ENCODE assay signal across 17 mouse cellular contexts in the genomic region with DNA sequence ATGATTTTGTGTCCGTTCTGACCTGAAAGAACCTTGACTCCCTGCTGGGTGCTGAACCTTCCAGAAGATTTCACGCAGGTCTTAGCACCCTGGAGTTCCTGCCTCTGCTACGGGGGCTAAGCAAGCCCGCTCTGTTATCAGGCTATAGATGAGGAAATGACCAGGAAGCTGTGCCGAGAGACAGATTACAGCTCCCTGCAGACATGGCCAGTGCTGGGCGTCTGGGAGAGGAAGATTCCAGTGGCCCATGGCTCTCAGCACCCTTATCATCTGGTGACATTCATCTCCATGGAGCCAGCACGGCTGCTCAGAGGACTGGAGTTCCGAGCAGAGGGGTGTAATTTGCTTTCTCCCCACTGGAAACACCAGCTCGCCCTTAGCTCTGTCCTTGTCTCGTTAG. TPM values are rescaled to one million over a fixed set of nuclear protein-coding genes. Genes with fewer than 3 reads are reported as not detected.
DNase-seq lines count a peak whose midpoint lies in the region; ATAC-seq and TF ChIP-seq lines count a peak whose summit lies in the region.
"Had no signal": no experiment of that assay in that cellular context is flagged by ENCODE, and none has a peak within 500 bp of the region (broad histone marks: within the 10 kb centered on the region; RNA-seq: fewer than 3 reads in every experiment).

No protein-coding gene starts in this region.

- no peaks in the 10 kb centered on the region for H3K27me3 ChIP-seq in heart, embryonic 10.5 days (ENCODE audit: insufficient read depth, poor library complexity, severe bottlenecking)
- H3K27me3 ChIP-seq in MEL (ENCODE audit: control insufficient read depth in 1 of 2, insufficient read depth in 2 of 2, low read length in 2 of 2): no peaks in the 10 kb centered on the region
- H3K27me3 ChIP-seq in heart, embryonic 16.5 days (ENCODE audit: control insufficient read depth, insufficient read depth, low read length): no peaks in the 10 kb centered on the region
- no peaks in the 10 kb centered on the region for H3K27me3 ChIP-seq in liver, embryonic 15.5 days
- H3K27me3 ChIP-seq in intestine, embryonic 16.5 days (replicated peaks; ENCODE audit: control insufficient read depth, insufficient read depth, low read length): no peaks in the 10 kb centered on the region
- H3K27me3 ChIP-seq: limb, embryonic 12.5 days; midbrain, embryonic 13.5 days had no signal

- no peak for ATAC-seq in heart, embryonic 16.5 days (replicated peaks; ENCODE audit: extremely low read depth, insufficient read depth, low FRiP score)
- ATAC-seq in liver, embryonic 15.5 days (ENCODE audit: insufficient read depth): peak; percentile 83
- no peak for ATAC-seq in CD4-positive, CD25-positive, alpha-beta regulatory T cell, adult 4 months
- ATAC-seq in intestine, embryonic 16.5 days: no peak
- ATAC-seq: midbrain, embryonic 13.5 days had no signal

- peak in 1 of 2 experiments; percentile 21; a peak in 1 of 4 replicates for TF ChIP-seq POLR2A in MEL (IDR thresholded peaks at IDR 0.05; ENCODE audit: control insufficient read depth in 1 of 2, insufficient read depth in 1 of 2, low read depth in 1 of 2, low read length in 2 of 2, poor library complexity in 1 of 2)

- H3K27ac ChIP-seq in heart, embryonic 10.5 days: peak overlapping the region; percentile 24; the same call in 1 of the 2 replicates
- H3K27ac ChIP-seq in MEL (ENCODE audit: control insufficient read depth, low read depth, low read length): peak overlapping the region; percentile 75
- no peak overlapping the region for H3K27ac ChIP-seq in heart, embryonic 16.5 days (ENCODE audit: low read length)
- no peak overlapping the region for H3K27ac ChIP-seq in liver, embryonic 15.5 days (replicated peaks)
- no peak overlapping the region for H3K27ac ChIP-seq in intestine, embryonic 16.5 days (ENCODE audit: low read length)
- H3K27ac ChIP-seq: limb, embryonic 12.5 days; midbrain, embryonic 13.5 days had no signal

- DNase-seq in heart, embryonic 10.5 days (ENCODE audit: low spot score): peak; percentile 92
- no peak for DNase-seq in heart, postnatal 36 days
- DNase-seq in MEL (ENCODE audit: low read depth, low spot score): peak; percentile 94
- DNase-seq in spleen, adult 12 weeks (ENCODE audit: low spot score): no peak
- DNase-seq: adrenal gland, adult 2 months; cerebellum, adult 8-10 months; gastrocnemius, postnatal 10 days; lung, postnatal 14 days; retina, postnatal 1 day; thymus, postnatal 36 days had no signal

- TF ChIP-seq EP300 in MEL (IDR thresholded peaks at IDR 0.05; ENCODE audit: low read depth in 1 of 2, low read length in 2 of 2): peak; percentile 98 to 99

- peak overlapping the region; percentile 32 for H3K9ac ChIP-seq in MEL (ENCODE audit: control insufficient read depth, low read depth, low read length, poor library complexity, severe bottlenecking)
- no peak overlapping the region for H3K9ac ChIP-seq in heart, embryonic 16.5 days (ENCODE audit: low read length)
- H3K9ac ChIP-seq in liver, embryonic 15.5 days: no peak overlapping the region
- no peak overlapping the region for H3K9ac ChIP-seq in intestine, embryonic 16.5 days (ENCODE audit: low read depth, low read length)
- H3K9ac ChIP-seq: limb, embryonic 12.5 days; midbrain, embryonic 13.5 days had no signal

- H3K4me3 ChIP-seq in heart, embryonic 10.5 days: peak overlapping the region; percentile 19; the same call in 1 of the 2 replicates
- H3K4me3 ChIP-seq in MEL (ENCODE audit: control insufficient read depth in 1 of 2, insufficient read depth in 1 of 2, low read depth in 2 of 2, low read length in 2 of 2): peak overlapping the region; percentile 15 to 42
- no peak overlapping the region for H3K4me3 ChIP-seq in heart, embryonic 16.5 days (ENCODE audit: low read length)
- H3K4me3 ChIP-seq in liver, embryonic 15.5 days (replicated peaks): no peak overlapping the region
- no peak overlapping the region for H3K4me3 ChIP-seq in intestine, embryonic 16.5 days (ENCODE audit: low read length)
- H3K4me3 ChIP-seq: limb, embryonic 12.5 days; midbrain, embryonic 13.5 days; myocyte had no signal

- H3K79me2 ChIP-seq in MEL (ENCODE audit: control insufficient read depth, insufficient read depth, low read length, poor library complexity): no peaks in the 10 kb centered on the region

- no peak for TF ChIP-seq CTCF in MEL (IDR thresholded peaks at IDR 0.05 in 2 of 3, conservative IDR thresholded peaks at IDR 0.05 in 1 of 3; ENCODE audit: control insufficient read depth in 1 of 3, insufficient read depth in 1 of 3, low read depth in 2 of 3, low read length in 3 of 3, poor library complexity in 1 of 3, severe bottlenecking in 1 of 3)

- no peaks in the 10 kb centered on the region for H3K36me3 ChIP-seq in heart, embryonic 10.5 days
- H3K36me3 ChIP-seq in MEL (ENCODE audit: control insufficient read depth in 1 of 2, insufficient read depth in 2 of 2, low read length in 2 of 2): peaks cover 0 to 25% of the 10 kb centered on the region in 2 experiments; a peak in 2 of 4 replicates
- H3K36me3 ChIP-seq in heart, embryonic 16.5 days (ENCODE audit: control insufficient read depth, insufficient read depth): no peaks in the 10 kb centered on the region
- H3K36me3 ChIP-seq in liver, embryonic 15.5 days (replicated peaks): no peaks in the 10 kb centered on the region
- H3K36me3 ChIP-seq in intestine, embryonic 16.5 days (ENCODE audit: control insufficient read depth, insufficient read depth, low read length): no peaks in the 10 kb centered on the region
- H3K36me3 ChIP-seq: limb, embryonic 12.5 days; midbrain, embryonic 13.5 days had no signal

- peaks cover 14% of the 10 kb centered on the region for H3K4me1 ChIP-seq in heart, embryonic 10.5 days
- peaks cover 15 to 38% of the 10 kb centered on the region in 2 experiments for H3K4me1 ChIP-seq in MEL (ENCODE audit: control insufficient read depth in 1 of 2, insufficient read depth in 2 of 2, low read length in 2 of 2)
- H3K4me1 ChIP-seq in heart, embryonic 16.5 days (ENCODE audit: control insufficient read depth, insufficient read depth, low read length): peaks cover 6% of the 10 kb centered on the region
- peaks cover 16% of the 10 kb centered on the region; the same call in 1 of the 2 replicates for H3K4me1 ChIP-seq in liver, embryonic 15.5 days (replicated peaks)
- H3K4me1 ChIP-seq in intestine, embryonic 16.5 days (ENCODE audit: control insufficient read depth, insufficient read depth, low read length): no peaks in the 10 kb centered on the region
- H3K4me1 ChIP-seq: limb, embryonic 12.5 days; midbrain, embryonic 13.5 days had no signal

- no peak for TF ChIP-seq RAD21 in MEL (IDR thresholded peaks at IDR 0.05; ENCODE audit: low read depth, low read length)

- no peaks in the 10 kb centered on the region for H3K9me3 ChIP-seq in heart, embryonic 10.5 days
- no peaks in the 10 kb centered on the region for H3K9me3 ChIP-seq in MEL (replicated peaks; ENCODE audit: insufficient read depth, low read length)
- H3K9me3 ChIP-seq in heart, embryonic 16.5 days (replicated peaks; ENCODE audit: control insufficient read depth, low read length): no peaks in the 10 kb centered on the region
- no peaks in the 10 kb centered on the region for H3K9me3 ChIP-seq in liver, embryonic 15.5 days (replicated peaks)
- H3K9me3 ChIP-seq in intestine, embryonic 16.5 days (ENCODE audit: control insufficient read depth, low read length): no peaks in the 10 kb centered on the region
- H3K9me3 ChIP-seq: limb, embryonic 12.5 days; midbrain, embryonic 13.5 days had no signal

- H3K4me2 ChIP-seq in heart, embryonic 16.5 days (ENCODE audit: low read depth, low read length): peak overlapping the region; percentile 36
- H3K4me2 ChIP-seq in liver, embryonic 15.5 days: peak overlapping the region; percentile 29; the same call in 1 of the 2 replicates
- H3K4me2 ChIP-seq in intestine, embryonic 16.5 days (ENCODE audit: low read depth, low read length): no peak overlapping the region
- H3K4me2 ChIP-seq: limb, embryonic 12.5 days; midbrain, embryonic 13.5 days had no signal

- intact Hi-C loops in heart, postnatal 36 days (cut with DNase I): no loop called here

- WGBS in heart, embryonic 10.5 days: 14% methylated on average over 10 of the region's 10 CpGs
- WGBS in heart, embryonic 16.5 days: 17% methylated on average over 10 of the region's 10 CpGs
- WGBS in liver, embryonic 15.5 days (ENCODE audit: insufficient replicate concordance): 8% methylated on average over 10 of the region's 10 CpGs
- 51% methylated on average over 10 of the region's 10 CpGs for WGBS in intestine, embryonic 16.5 days

TF ChIP-seq in MEL, 35 proteins besides CTCF, POLR2A, EP300 and RAD21 (continues in another document):
- TF ChIP-seq MAFK (IDR thresholded peaks at IDR 0.05; ENCODE audit: borderline replicate concordance, low read depth, low read length): no peak; the same call in 1 of the 2 replicates
- TF ChIP-seq ZC3H11A (IDR thresholded peaks at IDR 0.05; ENCODE audit: low read depth, low read length): no peak
- 0 out of 2 replicates have a peak, but pooled peaks have one; percentile 52 for TF ChIP-seq JUND (IDR thresholded peaks at IDR 0.05; ENCODE audit: low read depth, low read length)
- TF ChIP-seq TCF12 (IDR thresholded peaks at IDR 0.05; ENCODE audit: low read depth, low read length): peak; percentile 99
- peak; percentile 36; the same call in 1 of the 2 replicates for TF ChIP-seq HCFC1 (IDR thresholded peaks at IDR 0.05; ENCODE audit: low read depth, low read length)
- no peak for TF ChIP-seq UBTF (IDR thresholded peaks at IDR 0.05; ENCODE audit: borderline replicate concordance, insufficient read depth, low read depth, low read length)
- 0 out of 2 replicates have a peak, but pooled peaks have one; percentile 27 for TF ChIP-seq POLR2AphosphoS2 (IDR thresholded peaks at IDR 0.05; ENCODE audit: low read length)
- peak; percentile 22; the same call in 1 of the 2 replicates for TF ChIP-seq KAT2A (conservative IDR thresholded peaks at IDR 0.05; ENCODE audit: low read depth, low read length)
- TF ChIP-seq MYB (IDR thresholded peaks at IDR 0.05; ENCODE audit: low read depth, low read length): peak; percentile 59
- TF ChIP-seq SMC3 (IDR thresholded peaks at IDR 0.05; ENCODE audit: low read depth, low read length): peak; percentile 2; the same call in 1 of the 2 replicates
- TF ChIP-seq CHD2 (IDR thresholded peaks at IDR 0.05; ENCODE audit: low read length): no peak

RNA-seq across cellular contexts. Expression of gene Adra2a, which starts 43.4 kb away (rescaled TPM):
- 0.26 TPM in 1 of 2 replicates, not detected in the other for polyA plus RNA-seq in heart, embryonic 10.5 days (2016; fragmentation: Nextera tagmentation; extraction: Ambion mirVana)
- total RNA-seq in heart, postnatal 36 days (2021): under 1 TPM; 0.31 to 0.41 TPM
- 0.46 and 0.58 TPM in 2 replicates for total RNA-seq in MEL (2012; rRNA removed)
- 1 to 10 TPM in 1 of 2 experiments, not detected in 1; 2.7 TPM for polyA plus RNA-seq in MEL (2012; ENCODE audit: insufficient read depth in 1 of 2, insufficient read length in 2 of 2, low read depth in 1 of 2, low replicate concordance in 2 of 2, missing spikeins in 1 of 2)
- polyA plus RNA-seq in heart, embryonic 16.5 days (2015; fragmentation: Nextera tagmentation; extraction: Ambion mirVana): 0.06 and 0.11 TPM in 2 replicates
- 0.03 and 0.05 TPM in 2 replicates for polyA plus RNA-seq in liver, embryonic 15.5 days (2015; fragmentation: Nextera tagmentation; extraction: Ambion mirVana)
- polyA plus RNA-seq in CD4-positive, CD25-positive, alpha-beta regulatory T cell, adult 4 months (2017; shearing (Covaris generic)): not detected
- polyA plus RNA-seq in intestine, embryonic 16.5 days (2015; fragmentation: Nextera tagmentation; extraction: Ambion mirVana): 0.79 and 0.84 TPM in 2 replicates

Comparison
In these comparisons a context has a peak if more than half of its experiments do, and no peak if none do; other contexts are left out.
1. DNase-seq: peak in heart, embryonic 10.5 days (single experiment) and MEL (single experiment); none in heart, postnatal 36 days (0 of 2) and spleen, adult 12 weeks (single experiment).
2. H3K27ac ChIP-seq: peak in heart, embryonic 10.5 days (single experiment) and MEL (single experiment); none in heart, embryonic 16.5 days (single experiment), liver, embryonic 15.5 days (single experiment) and intestine, embryonic 16.5 days (single experiment).
3. H3K4me3 ChIP-seq: peak in heart, embryonic 10.5 days (single experiment) and MEL (2 of 2); none in heart, embryonic 16.5 days (single experiment), liver, embryonic 15.5 days (single experiment) and intestine, embryonic 16.5 days (single experiment).